Mouse (Mus musculus) CD4-positive, CD25-positive, alpha-beta regulatory T cell, adult 2 months (primary cell): ENCODE data around the gene Gps1.
"Not testable (repeated sequence)": the region's sequence is repeated elsewhere in the genome, so short reads cannot be mapped to it uniquely, and the experiment has no call there.

Source experiments
- DNase-seq: peaks from one replicate; pipeline ENCODE4 v3.0.0-alpha.2; 2012; ENCODE audit warnings: low read depth, low spot score

Gps1 gene

GRCm38 (mm10) chr11:120784064-120784791 lies at the start of gene Gps1, which contains the start of gene Rfng:
TSS of gene Gps1 (plus strand) at chr11:120784272.
TSS of gene Rfng (minus strand) at chr11:120784207.
- peak; percentile 86 for DNase-seq

DNA sequence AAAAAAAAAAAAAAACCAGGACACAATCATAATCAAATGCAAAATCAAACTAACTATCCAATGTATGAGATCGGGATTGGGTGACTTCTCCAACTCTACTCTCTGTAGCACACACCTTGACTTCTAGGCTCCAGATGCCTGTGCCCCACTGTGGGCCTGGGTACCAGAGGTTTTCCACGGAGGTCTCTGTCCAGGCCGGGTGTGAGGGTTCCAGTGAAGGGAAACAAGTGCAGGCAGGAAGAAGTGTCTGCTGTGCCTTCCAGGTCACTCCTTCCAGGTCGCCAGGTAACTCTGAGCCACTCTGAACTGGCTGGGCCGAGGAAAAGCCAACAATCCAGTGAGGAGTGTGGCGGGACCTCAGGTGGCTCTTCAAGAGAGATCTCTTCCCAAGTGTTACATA lies 47.6 kb upstream of the Gps1 start:
- no peak for DNase-seq

DNA sequence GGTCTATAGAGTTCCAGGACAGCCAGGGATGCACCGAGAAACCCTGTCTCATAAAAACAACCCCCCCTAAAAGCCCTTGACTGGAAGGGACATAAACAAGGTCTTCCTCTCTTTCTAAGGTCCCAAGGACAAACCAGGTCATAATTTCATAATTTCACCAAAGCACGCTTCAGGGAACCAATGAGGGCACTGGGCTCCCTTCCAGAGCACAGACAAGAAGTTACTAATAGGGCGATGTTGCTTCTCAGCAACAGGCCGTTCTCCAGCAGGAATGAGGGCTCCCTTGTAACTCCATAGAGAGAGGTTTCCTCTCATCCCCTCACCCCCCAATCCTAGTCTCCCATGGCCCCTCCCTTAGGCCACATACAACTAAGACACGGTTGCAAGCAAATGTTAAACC lies 43.1 kb upstream of the Gps1 start:
- no peak for DNase-seq

DNA sequence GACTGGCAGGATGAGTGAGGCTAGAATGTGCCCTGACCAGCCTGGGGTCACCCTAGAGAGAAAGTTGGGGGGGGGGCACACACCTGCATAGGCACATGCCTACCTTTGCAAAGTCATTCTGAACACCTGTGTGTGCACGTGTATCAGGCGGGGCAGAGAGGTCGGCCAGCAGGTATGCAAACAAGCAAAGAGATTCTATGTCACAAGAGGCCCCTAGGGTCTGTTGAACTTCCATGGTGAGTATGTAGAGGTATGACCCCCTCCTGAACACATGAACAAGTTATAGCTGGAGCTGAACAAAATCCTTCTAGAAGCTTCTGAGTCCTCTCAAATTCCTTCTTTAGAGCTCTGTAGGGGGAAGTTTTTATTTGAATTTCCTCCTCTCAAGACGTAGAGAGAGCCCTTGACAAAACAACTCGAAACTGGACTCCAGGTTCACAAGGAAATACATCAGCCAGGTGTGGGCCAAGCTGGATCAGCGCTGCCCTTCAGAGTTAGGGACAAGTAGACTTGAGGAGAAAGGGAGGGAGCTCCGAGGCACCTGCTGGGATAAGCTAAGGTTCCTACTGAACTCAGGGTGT lies 39.9 kb upstream of the Gps1 start:
- no peak for DNase-seq

- no peak for DNase-seq
Measured at GRCm38 (mm10) chr11:120747974-120748373, 36.1 kb upstream of the Gps1 start.

DNA sequence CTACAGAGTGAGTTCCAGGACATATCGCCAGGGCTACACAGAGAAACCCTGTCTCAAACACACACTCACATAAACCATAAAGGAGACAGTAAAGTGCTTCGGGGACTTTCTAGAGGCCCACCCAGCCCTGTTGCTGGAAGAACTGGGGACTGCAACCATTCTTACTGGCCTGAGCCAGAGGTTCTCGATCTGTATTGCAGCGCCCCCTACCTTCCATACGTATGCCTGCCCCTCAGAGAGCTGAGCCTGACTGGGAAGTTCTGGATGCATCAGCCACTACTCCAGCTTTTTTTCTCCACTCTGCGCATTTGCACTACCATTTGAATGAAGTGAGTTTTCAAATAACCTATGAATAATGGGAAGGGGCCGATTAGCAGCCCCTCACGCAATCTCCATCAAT lies 34.6 kb upstream of the Gps1 start:
- peak; percentile 77 for DNase-seq

DNA sequence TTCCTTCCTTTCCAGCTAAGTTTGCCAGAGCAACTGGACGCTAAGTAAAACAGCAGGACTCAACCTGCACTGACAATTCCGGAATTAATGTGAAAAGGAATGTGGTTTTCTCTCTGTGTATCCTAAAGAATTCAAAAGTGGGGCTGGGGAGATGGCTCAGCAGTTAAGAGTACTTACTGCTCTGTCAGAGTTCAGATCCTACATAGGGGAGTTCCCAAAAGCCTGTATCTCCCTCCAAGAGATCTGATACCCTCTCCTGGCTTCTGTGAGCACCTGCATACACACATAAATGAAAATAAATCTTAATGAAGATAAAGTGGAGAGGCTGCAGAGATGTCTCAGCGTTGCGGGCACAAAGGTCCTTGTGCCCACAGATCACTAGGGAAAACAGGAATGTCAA lies 32.5 kb upstream of the Gps1 start:
- no peak for DNase-seq

GRCm38 (mm10) chr11:120760236-120760635 lies 23.8 kb upstream of the Gps1 start:
- DNase-seq = no peak

- no peak for DNase-seq
Measured at GRCm38 (mm10) chr11:120761811-120762671, 22.0 kb upstream of the Gps1 start.

- DNase-seq = not testable (repeated sequence)
Measured at GRCm38 (mm10) chr11:120762672-120763041, 21.4 kb upstream of the Gps1 start, which contains the start of gene Hmga1b. TSS of gene Hmga1b (plus strand) at chr11:120762794.

DNA sequence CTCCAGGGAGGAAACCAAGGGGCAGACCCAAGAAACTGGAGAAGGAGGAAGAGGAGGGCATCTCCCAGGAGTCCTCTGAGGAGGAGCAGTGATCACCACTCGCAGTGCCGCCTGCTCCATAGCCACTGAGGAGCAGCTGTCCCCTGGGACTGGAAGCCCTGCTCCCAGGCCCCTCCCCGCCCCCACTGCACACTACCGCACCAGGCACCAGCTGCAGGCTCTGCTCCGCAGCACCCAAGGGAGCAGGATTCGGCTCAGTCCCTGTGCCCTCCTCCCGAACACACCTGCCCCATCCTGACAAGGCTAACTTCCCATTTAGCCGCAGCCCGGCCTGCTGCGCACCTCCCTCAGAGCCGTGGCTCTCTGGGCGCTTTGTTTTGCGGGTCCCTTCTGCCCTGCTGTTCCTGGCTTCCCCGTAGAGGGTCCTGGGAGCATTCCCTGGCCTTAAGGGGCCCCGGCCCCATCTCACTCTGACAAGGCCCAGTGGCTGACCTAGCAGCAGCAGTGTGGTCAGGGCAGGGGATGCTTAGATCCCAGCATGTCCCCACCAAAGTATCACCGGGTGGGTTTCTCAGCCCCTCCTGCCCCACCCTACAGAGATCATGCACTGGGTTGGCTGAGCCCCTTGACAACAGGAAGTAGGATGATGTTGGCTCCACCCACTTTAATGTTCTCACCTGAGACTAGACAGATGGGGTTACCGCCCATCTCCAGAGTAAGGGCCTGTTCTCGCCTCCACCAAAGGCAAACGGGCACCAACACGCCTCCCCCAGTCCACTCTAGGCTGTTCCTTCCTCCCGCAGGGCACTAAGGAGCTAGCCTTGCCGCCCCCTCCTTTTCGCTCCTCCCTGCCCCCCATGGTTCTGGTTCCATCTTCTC lies 20.7 kb upstream of the Gps1 start:
- DNase-seq = not testable (repeated sequence)

DNA sequence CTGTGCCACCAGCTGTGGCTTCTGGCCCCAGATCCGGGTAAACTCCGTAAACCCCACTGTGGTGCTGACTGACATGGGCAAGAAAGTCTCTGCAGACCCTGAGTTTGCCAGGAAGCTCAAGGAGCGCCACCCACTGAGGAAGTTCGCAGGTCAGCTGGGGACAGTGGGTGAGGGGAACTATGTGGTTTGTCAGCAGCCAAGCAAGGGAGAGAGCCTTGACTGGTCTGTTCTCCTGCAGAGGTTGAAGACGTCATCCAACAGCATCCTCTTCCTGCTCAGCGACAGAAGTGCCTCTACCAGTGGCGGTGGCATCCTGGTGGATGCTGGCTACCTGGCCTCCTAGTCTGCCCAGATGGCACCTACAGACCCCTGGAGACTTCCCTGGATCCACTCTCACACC lies 17.0 kb upstream of the Gps1 start:
- DNase-seq = not testable (repeated sequence)

DNA sequence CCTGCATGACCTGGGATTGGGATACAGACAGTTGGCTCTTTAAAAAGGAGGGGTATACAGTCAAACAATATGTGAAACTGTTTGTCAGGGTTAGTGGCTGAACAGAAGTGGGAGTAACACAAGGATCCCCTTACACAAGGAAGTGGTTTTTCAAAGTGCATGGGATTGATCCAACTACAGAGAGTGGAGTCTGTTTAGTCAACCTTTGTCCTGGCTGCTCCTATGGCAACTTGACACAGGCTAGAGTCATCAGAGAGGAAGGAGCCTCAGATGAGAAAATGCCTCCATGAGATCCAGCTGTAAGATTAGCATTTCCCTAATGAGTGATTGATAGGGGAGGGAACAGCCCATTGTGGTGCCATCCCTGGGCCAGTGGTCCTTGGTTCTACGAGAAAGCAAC lies 15.9 kb upstream of the Gps1 start:
- no peak for DNase-seq

DNA sequence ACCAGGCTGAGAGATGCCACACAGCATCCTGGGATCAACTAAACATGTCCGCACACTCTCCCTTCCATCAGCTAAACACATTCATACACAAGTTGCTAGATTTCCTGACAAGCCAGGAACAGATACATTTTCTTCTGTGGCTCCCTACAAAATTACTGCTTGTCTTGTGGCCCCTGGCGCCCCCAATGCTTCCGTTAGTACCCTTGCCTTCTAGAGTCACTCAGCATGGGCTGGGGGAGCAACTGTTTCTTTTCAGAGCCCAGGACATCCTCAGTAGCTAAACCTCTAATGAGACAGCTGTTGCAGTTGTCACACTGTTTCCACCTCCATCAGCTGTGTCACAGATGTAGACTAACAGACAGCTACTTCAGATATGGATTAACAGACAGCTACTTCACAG lies 11.3 kb upstream of the Gps1 start:
- no peak for DNase-seq

DNA sequence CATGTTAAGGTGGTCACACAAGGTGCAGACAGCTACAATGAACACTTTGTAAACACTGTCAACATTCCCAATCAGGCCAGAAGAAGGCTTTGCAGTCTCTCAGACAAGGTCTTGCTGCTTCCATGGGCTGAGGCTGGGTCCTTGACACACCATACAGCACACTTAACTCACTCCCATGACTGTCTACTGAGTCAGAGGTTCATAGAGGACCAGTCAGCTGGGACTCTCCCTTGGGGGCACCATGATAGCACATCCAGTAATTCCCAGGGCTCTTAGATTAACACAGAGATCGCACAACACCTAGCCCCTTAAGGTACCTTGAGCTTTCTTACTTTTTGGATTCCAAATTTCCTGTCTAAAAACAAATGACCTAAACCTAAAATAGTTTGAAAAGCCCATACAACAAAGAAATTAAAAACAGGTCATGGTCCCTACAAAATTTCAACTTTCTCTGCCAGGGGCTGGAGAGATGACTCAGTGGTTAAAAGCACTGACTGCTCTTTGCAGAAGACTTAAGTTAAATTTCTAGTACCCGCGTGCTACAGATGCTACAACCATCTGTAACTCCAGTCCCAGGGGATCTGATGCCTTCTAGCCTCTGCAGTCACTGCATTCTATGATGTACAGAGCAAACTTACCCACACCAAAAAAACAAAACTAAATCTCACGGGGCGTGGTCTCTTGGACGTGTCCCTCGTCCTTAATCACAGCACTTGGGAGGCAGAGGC lies 10.4 kb upstream of the Gps1 start:
- no peak for DNase-seq

GRCm38 (mm10) chr11:120775774-120776469 lies 8.2 kb upstream of the Gps1 start:
- peak; percentile 95 for DNase-seq

DNA sequence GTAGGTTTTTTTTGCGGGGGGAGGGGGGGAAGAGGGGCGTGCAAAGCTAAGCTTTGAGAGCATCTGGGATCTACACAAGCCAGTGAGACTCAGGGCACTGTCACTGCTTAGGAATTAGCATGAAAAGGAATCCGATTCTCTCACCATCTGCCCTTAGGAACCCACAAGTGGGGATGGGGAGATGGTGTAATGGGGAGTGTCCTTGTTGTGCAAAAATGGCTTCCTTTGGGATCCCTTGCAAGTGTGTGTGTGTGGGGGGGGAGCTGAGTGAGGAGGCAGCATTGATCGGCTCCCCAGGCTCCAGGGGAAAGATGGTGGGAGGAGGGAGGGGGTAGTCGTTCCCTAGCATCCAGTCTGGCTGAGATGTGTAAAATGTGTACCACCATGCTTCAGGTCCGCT lies 6.9 kb upstream of the Gps1 start:
- DNase-seq = no peak

- DNase-seq = no peak
Measured at GRCm38 (mm10) chr11:120779876-120780275, 4.2 kb upstream of the Gps1 start.

- not testable (repeated sequence) for DNase-seq
Measured at GRCm38 (mm10) chr11:120781361-120781760, 2.7 kb upstream of the Gps1 start.

- no peak for DNase-seq
Measured at GRCm38 (mm10) chr11:120783426-120784063, 527 bp upstream of the Gps1 start.
